Mouse (Mus musculus): Measurements from ENCODE around the gene Siglec1. TPM values are rescaled to one million over a fixed set of nuclear protein-coding genes. Genes with fewer than 3 reads are reported as not detected.
"Not testable (repeated sequence)": the region's sequence is repeated elsewhere in the genome, so short reads cannot be mapped to it uniquely, and the experiment has no call there.

The Siglec1 gene
- total RNA-seq (2021): under 1 TPM; 0.56 to 0.85 TPM

DNA sequence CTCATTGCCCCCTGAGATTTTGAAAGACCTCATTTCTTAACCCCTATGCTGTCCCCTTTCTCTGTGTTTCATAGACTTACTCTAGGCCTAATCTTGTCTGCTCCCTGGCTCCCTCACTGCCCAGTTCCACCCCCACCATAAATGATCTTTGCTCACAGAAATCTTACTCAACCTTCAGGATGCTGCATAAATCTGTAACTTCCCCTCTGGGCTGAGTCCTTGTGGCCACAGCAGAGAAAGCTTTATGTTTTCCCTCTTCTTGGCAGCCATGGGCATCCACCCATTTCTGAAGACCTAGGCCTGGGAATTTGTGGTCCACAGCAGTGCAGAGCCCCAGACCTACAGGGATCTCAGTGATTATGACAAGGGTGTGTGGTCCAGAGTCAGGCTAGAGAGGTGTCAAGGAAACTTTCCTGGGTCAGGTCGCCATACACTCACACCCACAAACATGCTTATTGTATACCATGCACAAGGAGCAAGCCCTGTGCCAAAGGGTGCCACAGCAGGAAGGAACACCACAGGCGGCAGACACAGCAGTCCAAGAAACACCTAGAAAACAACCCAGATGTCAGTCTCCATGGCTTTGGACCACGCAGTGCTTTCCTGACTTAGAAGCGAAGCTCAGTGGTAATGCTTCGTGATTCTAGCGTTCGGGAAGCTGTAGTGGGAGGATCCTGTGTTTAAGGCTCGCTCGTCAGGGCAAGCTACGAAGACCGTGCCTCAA, at the start of gene Siglec1:
Gene Siglec1, minus strand, starts transcription at position 99 of the 724 bp plus-strand sequence.
- no peak for DNase-seq
- intact Hi-C loops (cut with DNase I): loop anchor here (5.0 kb wide), 1 partner anchor 325 kb away; no protein-coding TSS in a partner anchor

DNA sequence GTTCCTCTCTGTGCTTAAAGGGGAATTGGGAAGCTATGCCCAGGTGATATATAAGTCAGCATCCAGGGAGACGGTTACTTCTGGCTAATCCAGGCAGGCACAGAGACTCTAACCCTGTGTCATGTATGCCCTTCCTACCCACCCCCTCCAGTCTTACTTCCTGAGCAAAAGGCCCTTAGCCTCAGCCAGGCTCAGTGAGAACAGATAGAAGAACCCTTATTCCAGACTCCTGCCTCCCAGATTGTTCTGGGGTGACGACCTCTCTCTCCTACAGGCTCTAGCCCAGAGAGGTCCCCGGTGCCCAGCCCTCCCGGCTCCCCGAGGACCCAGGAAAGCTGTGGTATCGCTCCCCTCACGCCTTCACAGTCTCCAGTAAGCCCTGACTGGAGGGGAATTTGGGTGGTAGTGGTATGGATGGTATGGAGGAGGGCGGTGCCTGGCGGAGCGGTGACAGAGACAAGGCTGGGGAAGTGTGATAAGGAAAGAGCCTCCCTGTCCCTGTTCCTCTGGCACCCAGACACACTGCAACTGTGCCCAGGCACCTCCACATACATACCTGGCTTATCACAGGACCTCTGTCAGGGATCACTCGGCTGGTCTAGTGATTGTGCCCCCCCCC, 49.1 kb upstream of the Siglec1 start:
- intact Hi-C loops (cut with DNase I): no loop called here
- DNase-seq: no peak

- intact Hi-C loops (cut with DNase I): no loop called here
- no peak for DNase-seq
These were observed 48.3 kb upstream of the Siglec1 start for GRCm38 (mm10) chr2:131134826-131135400.

GRCm38 (mm10) chr2:131134381-131134780, 47.8 kb upstream of the Siglec1 start:
- DNase-seq: no peak
- intact Hi-C loops (cut with DNase I): no loop called here

GRCm38 (mm10) chr2:131132930-131133547, 46.5 kb upstream of the Siglec1 start, which contains the start of gene Gm11037:
TSS of gene Gm11037 (plus strand) at chr2:131133497.
- no peak for DNase-seq
- intact Hi-C loops (cut with DNase I): no loop called here

DNA sequence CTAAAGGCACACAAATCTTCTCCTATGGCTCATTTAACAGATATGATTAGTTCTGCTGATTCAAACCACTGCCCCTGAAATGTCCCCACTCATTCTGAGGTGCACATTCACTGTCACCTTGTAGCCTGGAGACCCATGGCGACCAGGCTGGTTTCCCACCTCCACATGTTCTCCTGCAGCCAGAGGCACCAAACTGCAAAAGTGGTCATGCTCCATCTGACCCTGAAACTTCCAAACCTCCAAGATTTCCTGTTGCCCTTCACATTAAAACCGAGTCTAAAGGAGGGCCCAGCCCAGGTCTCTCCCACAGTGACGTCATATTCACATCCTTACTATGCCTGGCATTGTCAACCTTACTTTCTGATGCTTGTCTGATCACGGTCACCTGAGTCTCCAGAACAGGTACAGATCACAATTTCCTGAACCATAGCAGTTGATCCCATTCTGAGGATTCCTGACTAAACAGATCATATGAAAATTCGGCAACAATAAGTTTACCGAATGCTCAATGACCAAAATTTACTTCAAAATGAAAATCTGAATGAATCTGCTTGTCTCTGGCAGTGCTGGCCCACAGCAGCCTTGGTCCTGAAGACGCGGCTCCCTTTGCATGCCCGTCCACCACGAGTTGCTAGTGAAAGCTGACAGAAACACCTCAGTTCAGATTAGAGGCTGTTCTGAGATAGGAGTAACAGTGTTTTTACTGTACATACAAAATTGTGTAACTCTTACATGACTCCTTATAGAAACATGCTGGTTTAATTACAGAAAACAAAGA, 45.7 kb upstream of the Siglec1 start:
- no peak for DNase-seq
- intact Hi-C loops (cut with DNase I): no loop called here

GRCm38 (mm10) chr2:131130849-131131248, 44.3 kb upstream of the Siglec1 start:
- DNase-seq: no peak
- intact Hi-C loops (cut with DNase I): no loop called here

DNA sequence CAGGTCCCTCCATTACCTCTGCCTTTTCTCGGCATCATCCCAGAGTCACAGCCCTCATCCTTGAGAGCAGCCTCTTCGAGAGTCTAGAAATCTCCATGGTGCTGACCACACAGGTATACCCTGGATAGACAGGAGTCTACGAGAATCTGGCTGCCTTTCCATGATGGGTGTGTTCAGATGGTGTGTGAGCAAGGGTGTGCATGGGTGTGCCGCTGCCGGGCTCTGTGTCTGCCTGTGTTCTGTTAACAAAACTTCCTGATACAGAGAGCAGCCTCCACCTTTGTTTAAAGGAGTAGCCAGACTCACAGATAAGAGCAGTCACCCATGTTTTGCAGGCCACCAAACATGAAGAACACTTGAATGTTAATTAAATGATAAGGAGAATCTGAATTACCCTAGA, 43.3 kb upstream of the Siglec1 start:
- DNase-seq: no peak
- intact Hi-C loops (cut with DNase I): no loop called here

DNA sequence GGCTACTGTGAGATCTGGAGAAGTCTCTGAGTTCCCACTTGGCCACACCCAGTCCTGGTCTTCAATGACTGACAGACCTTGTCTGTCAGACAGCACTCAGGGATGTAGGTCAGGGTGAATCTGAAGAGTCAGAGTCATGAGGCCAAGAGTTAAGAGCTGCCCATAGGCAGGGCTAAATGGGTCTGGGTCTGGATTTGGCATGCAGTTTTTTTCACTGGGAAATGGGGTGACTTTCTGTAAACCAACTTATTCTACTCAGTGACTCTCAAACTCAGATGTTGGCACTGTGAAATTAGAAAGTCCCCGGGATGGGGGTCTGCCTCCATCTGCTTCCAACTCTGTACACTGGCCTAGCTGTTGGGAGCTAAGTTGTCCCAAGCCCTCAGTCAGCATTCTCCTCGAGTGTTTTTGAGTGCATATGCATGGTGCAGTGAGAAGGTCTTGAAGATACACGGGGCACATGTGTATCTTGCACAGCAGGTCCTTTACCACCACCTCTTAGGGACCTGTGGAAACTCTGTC, 42.1 kb upstream of the Siglec1 start:
- no peak for DNase-seq
- intact Hi-C loops (cut with DNase I): no loop called here

- no peak for DNase-seq
These were observed 41.6 kb upstream of the Siglec1 start for GRCm38 (mm10) chr2:131128211-131128610.

DNA sequence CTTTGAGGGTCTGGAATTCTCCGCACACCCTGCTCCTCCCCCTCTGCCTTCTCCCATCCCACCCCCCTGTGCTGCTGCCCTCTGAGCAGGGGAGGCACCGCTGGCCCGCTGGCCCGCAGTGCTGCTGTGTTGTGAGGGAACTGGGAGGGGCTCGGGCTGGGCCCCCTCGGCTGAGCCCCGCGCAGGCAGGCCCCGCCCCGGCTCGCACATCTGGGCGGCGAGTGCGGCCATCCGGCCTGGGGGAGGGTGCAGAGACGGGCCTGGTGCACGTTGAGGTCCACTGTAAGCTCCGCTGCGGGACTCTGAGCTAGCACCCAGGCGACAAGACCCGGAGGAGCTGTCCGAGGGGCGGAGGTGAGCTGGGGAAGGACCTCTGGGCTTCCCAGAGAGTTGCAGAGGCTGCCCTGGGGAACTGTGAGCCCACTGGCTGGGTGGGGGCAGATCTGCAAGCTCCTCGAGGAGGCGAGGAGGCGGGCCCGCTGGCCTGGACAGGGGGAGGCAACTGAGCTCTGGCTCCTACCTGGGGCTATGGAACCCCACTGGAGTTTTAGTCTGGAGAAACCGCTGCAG, 40.7 kb upstream of the Siglec1 start, which contains the start of gene Hspa12b:
Gene Hspa12b, plus strand, starts transcription at position 120 of the 570 bp plus-strand sequence.
- intact Hi-C loops (cut with DNase I): no loop called here
- no peak for DNase-seq

More at GRCm38 (mm10) chr2:131128211-131128610, 41.6 kb upstream of the Siglec1 start:
- intact Hi-C loops (cut with DNase I): no loop called here

DNA sequence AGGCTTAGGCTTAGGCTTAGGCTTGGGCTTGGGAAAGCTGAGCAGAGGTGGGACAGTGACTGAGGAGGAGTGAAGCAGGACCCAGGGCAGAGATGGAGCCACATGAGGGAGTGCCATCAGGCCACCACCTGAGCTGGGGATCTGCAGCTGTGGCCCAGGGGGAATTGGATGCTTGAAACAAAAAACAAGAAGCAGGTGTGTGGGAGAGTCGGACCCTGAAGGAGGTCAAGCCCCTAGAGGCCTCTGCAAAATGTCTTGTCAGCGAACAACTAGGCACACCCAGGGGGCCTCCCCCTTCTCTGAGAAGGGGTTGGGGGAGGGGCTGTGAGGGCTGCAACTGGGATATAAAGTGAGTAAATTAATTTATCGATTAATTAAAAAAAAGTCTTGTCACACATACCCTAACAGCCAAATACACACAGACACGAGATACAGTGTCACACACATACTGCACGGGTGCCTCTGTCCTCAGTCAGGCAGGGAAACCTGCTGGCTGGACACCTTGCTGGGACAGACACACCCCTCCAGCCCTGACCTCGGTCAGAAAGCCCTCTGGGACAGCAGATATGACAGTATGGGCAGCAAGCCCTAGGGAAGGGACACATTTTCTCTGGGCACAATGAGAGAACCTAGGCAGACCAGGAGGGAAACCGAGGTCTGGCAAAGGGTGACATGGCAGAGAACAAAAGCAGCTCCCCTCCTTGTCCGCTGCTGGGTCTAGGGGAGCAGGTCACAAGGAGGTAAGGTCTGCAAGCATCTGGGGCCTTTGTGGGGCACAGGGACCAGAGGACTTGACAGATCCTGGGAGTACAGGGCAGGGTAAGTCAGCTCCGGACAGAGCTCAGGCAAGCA, 39.6 kb upstream of the Siglec1 start:
- intact Hi-C loops (cut with DNase I): no loop called here
- DNase-seq: no peak

DNA sequence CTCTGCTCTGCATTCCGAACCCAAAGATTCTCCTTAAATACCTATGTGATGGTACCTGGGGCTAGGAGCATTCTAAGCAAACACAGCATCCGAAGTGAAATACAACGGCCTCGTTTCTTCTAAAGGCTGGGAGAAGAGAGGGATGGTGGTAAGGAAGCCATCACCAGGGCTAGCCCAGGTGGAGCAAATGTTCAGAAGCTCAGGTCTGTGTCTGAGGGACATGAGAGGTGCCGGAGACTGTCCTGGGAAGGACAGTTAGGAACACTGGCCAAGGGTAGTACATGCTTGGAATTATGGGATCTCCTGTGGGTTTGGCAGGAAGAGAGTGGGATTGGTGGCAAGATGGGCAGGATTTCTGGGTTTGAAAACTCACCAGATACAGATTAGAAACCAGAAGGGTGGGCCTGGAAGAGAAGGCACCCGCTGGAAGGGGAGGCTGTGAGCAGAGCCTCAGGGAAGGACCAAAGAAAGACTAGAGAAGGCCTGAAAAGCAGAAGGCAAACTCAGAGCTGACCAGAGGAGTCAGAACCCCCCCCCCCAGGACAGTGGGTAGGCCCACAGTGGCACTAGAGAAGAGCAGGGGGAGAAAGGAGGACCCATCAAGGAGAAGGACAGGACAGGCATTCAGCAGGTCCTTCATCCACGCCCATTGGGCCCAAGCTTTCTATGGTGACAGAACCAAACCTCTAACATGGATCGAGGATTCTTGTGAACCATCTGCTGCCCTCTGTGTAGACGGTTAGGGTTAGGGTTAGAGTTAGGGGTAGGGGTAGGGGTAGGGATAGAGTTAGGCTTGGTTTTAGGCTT, 38.8 kb upstream of the Siglec1 start:
- DNase-seq: no peak
- intact Hi-C loops (cut with DNase I): no loop called here

DNA sequence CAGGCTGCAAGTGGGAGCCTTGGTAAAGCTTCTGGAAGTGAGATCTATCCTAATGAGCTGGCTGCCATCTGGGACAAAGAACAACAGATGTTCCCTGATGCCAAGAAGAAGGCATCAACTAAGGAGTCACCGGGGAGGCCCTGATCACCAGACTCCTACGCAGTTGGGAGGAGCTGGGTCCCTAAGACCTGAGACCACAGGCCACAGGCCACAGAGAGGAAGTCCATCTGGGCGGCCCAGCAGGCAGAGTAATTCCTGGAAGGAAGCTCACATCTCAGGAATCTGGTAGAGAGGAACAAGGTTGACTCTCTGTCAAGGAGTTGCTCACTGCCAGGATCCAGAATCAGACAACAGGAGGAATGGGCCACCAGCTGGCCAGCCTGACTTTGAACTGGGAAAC, 37.6 kb upstream of the Siglec1 start:
- intact Hi-C loops (cut with DNase I): no loop called here
- DNase-seq: no peak

- DNase-seq: no peak
- intact Hi-C loops (cut with DNase I): no loop called here
These were observed 32.5 kb upstream of the Siglec1 start for GRCm38 (mm10) chr2:131118968-131119574.

DNA sequence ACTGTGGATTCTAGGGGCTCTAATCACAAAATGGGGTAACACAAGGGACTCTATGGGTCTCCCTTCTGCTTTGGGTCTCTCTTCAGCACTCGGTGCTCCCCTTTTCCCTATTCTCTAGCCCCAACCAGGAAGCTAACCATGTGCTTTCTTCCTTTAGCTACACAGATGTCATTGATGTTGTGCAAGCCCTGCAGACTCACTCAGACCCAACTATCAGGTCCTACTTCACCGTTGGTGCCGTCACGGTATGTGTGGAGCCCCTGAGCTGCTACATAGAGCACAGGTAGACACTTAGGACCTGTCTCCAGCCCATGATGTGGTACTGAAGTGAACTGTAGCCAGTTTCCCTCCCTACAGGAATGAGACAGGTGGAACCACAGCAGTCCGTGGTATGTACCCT, 19.4 kb upstream of the Siglec1 start:
- intact Hi-C loops (cut with DNase I): no loop called here
- no peak for DNase-seq

- DNase-seq; intact Hi-C loops (cut with DNase I): not testable (repeated sequence)
These were observed 18.5 kb upstream of the Siglec1 start for GRCm38 (mm10) chr2:131105061-131105460.

GRCm38 (mm10) chr2:131104021-131104420, 17.5 kb upstream of the Siglec1 start:
- DNase-seq: no peak
- intact Hi-C loops (cut with DNase I): no loop called here

Measured in left cerebral cortex, postnatal 4 days (tissue).